Mouse (Mus musculus) thymus, adult 2 months (tissue): Measurements from ENCODE around the gene Hpca. TPM values are rescaled to one million over a fixed set of nuclear protein-coding genes. Genes with fewer than 3 reads are reported as not detected.

Source experiments
- DNase-seq: peaks from one replicate; pipeline ENCODE4 v3.0.0; 2021
- H3K27ac ChIP-seq: fragments of 200-500 bp; 2 replicates; pipeline ENCODE4 v1.5.1; 2012; ENCODE audit warnings: low read length, control low read depth; ENCODE audit not compliant: control insufficient read depth, insufficient read depth
- H3K27me3 ChIP-seq: fragments of 200-500 bp; 2 replicates; pipeline ENCODE4 v1.6.1; 2012; ENCODE audit warnings: mild to moderate bottlenecking, low read length, moderate library complexity, mixed read lengths; ENCODE audit not compliant: control insufficient read depth, insufficient read depth
- H3K36me3 ChIP-seq: fragments of 200-500 bp; 2 replicates; pipeline ENCODE4 v1.6.1; 2012; ENCODE audit warnings: mild to moderate bottlenecking, low read length, moderate library complexity; ENCODE audit not compliant: control insufficient read depth, insufficient read depth
- H3K4me1 ChIP-seq: fragments of 200-500 bp; replicated peaks from 2 replicates; pipeline ENCODE4 v1.6.1; 2012; ENCODE audit warnings: low read length; ENCODE audit not compliant: control insufficient read depth, insufficient read depth
- H3K4me3 ChIP-seq: fragments of 200-500 bp; 2 replicates; pipeline ENCODE4 v1.5.1; 2012; ENCODE audit warnings: mild to moderate bottlenecking, low read length, control low read depth, moderate library complexity; ENCODE audit not compliant: control insufficient read depth, insufficient read depth
- CTCF ChIP-seq: fragments of 200-500 bp; IDR thresholded peaks from 2 replicates; pipeline ENCODE4 v1.5.1; 2012; ENCODE audit warnings: mild to moderate bottlenecking, control low read depth, low read length, moderate library complexity, borderline replicate concordance; ENCODE audit not compliant: control insufficient read depth, poor library complexity, insufficient read depth; ENCODE audit errors: extremely low read depth
- POLR2A ChIP-seq: fragments of 200-500 bp; IDR thresholded peaks from 2 replicates; pipeline ENCODE4 v1.6.1; 2012; ENCODE audit warnings: mild to moderate bottlenecking, low read length, control low read depth, moderate library complexity; ENCODE audit not compliant: control insufficient read depth, poor library complexity, insufficient read depth; ENCODE audit errors: extremely low read depth
- WGBS: fragments of 180-500 bp; shearing (Covaris S2); methylation state at CpG from one replicate; pipeline ENCODE4 v1.1.7; 2018; 5-methylcytosine and 5-hydroxymethylcytosine counted together
- polyA plus RNA-seq: library from polyadenylated mRNA; depleted of rRNA; stranded (reverse); fragments of >200 nt; gene quantifications from 2 replicates; pipeline ENCODE4 v1.2.3, GENCODE M21; 2012

Hpca gene
- polyA plus RNA-seq, 1 experiment: 1.0 TPM

DNA sequence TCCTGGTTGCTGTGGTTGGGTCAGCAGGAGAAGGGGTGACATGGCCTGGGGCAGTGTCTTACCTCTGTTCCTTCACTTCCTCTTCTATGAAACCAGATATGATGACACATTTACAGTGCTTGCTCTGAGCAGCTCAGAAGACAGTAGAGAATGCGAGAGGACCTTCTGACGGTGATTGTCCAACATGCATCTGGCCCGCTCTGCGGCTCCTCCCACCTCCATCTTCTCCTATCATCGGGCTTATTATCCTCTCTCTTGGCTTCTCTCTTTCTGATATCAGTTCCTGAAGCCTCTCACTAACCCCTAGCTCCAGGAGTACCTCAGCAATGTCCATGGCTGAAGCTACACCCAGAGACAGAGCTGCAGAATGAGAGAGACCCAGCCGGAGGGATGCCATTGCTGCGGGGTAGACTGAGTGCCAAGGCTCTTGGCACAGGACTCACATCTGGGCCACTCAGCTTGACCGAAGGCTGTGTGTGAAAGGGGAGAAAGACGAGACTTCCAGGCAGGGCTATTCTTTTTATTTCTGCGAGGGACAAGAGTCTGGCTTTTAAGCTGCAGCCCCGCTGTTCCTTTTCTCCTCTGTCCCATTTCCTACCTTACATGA, 20.7 kb upstream of the Hpca start:
- Histone ChIP-seq H3K36me3 (no peaks in the 10 kb centered on the region), H3K4me1 (peaks cover 7% of the 10 kb centered on the region; the same call in 1 of the 2 replicates), H3K27ac (no peak overlapping the region), H3K27me3 (no peaks in the 10 kb centered on the region; the same call in 1 of the 2 replicates), H3K4me3 (no peak overlapping the region)
- DNase-seq: no peak
- WGBS: 90% methylated on average over 11 of the region's 11 CpGs
- no peak for TF ChIP-seq CTCF
- no peak for TF ChIP-seq POLR2A

DNA sequence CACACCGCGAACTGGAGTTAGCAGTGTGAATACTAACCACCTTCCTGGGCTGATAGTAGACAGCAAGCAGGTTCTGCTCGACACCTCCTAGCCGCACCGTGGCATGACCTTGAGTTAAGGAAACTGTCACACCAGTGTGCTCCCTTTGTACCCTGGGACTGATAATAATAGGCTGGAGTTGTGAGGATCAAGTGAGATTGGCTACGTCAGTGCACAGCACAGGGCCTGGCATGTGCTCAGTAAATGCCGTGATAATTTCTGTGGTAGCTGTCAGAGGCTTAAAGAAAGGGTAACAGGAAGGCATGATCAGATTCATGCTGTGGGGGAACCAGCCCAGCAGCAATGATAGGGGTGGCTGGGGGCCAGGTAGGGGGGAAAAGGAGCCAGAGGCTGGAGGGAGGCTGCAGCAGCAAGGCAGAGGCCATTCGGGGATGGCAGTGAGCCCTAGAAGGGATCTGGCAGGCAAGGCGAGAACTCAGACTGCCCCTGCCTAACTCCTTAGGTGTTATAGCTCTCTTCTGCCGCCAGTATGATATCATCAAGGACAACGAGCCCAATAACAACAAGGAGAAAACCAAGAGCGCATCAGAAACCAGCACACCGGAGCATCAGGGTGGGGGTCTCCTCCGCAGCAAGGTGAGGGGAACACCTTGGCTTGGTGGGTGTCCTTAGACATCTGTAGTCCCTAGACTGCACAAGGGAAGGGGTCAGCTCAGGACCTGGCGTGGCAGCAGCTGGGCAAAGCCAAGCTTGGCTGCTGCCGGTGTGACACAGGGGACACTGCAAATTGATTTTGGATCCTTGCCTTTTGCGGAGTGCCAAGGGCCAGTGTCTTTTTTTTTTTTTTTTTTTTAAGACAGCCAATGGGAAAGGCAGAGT, 20.0 kb upstream of the Hpca start:
- no peaks in the 10 kb centered on the region for H3K36me3 ChIP-seq
- H3K4me3 ChIP-seq: no peak overlapping the region
- H3K27me3 ChIP-seq: peaks cover 6% of the 10 kb centered on the region
- no peak for TF ChIP-seq POLR2A
- DNase-seq: no peak
- peaks cover 7% of the 10 kb centered on the region; the same call in 1 of the 2 replicates for H3K4me1 ChIP-seq
- WGBS: 89% methylated on average over 17 of the region's 17 CpGs
- no peak overlapping the region for H3K27ac ChIP-seq

DNA sequence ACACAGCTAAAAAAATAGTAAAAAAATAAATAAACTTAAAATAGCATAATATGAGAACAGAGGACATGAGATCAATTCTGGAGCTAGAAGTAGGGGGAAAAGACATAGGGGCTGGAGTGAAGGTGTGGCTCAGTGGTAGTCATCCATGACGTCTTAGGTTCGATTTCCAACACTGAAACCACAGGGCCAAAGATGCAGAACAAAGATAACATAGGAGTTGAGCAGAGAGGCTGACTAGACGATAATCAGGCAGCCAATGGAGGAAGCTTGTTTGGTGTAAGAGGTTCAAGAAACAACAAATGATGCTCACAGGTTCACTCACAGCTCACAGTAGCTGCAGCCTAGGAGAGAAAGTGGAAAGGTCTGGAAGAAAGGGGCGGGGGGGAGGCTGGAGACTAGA, 19.0 kb upstream of the Hpca start:
- WGBS: 31% methylated on average over 4 of the region's 4 CpGs
- Histone ChIP-seq H3K27ac (no peak overlapping the region), H3K27me3 (peaks cover 13% of the 10 kb centered on the region), H3K36me3 (no peaks in the 10 kb centered on the region), H3K4me1 (peaks cover 7% of the 10 kb centered on the region; the same call in 1 of the 2 replicates), H3K4me3 (no peak overlapping the region)
- no peak for DNase-seq
- TF ChIP-seq CTCF (no peak), POLR2A (no peak)

DNA sequence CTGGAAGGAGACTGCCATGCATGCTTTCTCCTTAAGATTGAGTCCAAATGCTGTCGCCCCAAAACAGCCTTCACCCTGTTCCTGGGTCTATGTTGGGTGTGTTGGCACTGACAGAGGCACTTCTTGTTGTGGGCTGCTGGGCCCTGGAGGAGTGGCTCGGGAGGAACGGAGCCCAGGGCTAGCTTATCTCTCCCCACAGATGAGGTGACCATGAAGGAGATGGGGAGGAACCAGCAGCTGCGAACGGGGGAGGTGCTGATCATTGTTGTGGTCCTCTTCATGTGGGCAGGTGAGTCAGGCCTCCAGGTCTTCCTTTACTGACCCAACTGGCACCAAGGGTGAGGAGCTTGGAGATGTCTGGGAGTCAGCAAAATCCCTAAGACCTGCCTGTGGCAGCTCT, 17.8 kb upstream of the Hpca start:
- H3K27me3 ChIP-seq: peaks cover 16% of the 10 kb centered on the region
- TF ChIP-seq POLR2A (no peak), CTCF (no peak)
- H3K27ac ChIP-seq: no peak overlapping the region
- H3K4me3 ChIP-seq: no peak overlapping the region
- H3K4me1 ChIP-seq: peaks cover 5% of the 10 kb centered on the region; the same call in 1 of the 2 replicates
- WGBS: 18% methylated on average over 5 of the region's 5 CpGs
- H3K36me3 ChIP-seq: no peaks in the 10 kb centered on the region
- no peak for DNase-seq

DNA sequence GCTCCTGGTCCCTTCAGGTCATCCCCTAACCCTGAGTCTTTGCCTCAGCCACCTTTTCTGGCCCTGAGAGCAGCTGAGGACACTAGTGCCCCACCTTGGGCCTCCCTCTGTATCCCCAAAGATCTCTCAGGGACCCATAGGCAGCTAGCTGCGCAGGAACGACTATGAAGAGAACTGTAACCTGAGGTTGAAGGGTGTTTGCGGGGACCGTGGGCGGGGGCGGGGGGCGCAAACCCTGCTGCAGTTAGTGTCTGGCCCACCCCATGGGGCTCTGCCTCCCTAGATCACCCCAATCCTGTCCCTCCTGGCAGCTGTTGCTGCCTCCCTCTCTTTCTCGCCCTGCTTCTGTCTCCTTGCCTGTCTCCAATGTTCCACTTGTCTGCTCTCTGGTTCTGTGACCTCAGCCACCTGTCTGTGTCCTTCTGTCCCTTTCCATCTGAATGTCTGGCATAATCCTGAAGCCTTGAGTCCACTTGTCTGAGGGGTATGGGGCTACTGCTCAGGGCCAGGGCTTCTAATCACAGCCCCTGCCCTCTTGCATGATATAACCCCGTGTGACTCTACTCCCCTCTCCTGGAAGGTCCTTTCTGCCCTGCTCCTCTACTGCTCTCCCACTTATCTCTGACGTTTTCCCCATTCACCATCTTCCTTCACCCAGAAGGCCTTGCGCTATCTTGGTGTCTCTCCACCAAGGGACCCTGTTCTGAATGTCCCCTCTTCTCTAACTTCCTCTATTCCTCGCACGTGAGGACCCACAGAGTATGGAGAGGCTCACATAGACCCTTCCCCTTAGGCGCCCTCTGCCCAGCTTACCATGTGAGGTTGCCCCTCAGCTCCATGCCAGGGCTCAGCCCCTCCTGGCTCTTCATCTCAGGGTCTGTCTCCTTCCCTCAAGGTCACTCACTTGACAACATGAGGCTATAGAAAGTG, 15.8 kb upstream of the Hpca start:
- no peaks in the 10 kb centered on the region for H3K36me3 ChIP-seq
- DNase-seq: no peak
- no peak overlapping the region for H3K4me3 ChIP-seq
- peaks cover 3% of the 10 kb centered on the region; the same call in 1 of the 2 replicates for H3K4me1 ChIP-seq
- H3K27me3 ChIP-seq: peaks cover 16% of the 10 kb centered on the region
- no peak overlapping the region for H3K27ac ChIP-seq
- TF ChIP-seq CTCF (no peak), POLR2A (no peak)
- 72% methylated on average over 14 of the region's 14 CpGs for WGBS
